Mouse (Mus musculus): ENCODE data around the gene Tas2r143.

Tas2r143 gene

DNA sequence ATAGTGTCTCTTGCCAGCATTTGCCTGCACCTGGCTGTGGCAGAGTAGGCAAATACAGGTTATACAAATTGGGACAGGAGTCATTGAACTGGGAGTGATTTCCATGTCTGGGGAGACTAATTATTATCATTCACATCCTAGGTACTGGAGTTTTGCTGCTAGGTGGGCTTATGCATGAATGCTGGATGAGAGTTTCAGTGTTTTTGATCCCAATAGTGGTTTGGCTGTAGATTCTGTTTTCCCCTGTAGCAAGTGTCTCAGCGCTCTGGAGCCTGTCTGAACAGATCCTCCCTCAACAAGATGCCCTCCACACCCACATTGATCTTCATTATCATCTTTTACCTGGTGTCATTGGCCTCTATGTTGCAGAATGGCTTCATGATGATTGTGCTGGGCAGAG lies at the start of gene Tas2r143:
TSS of gene Tas2r143 (plus strand) at position 301 of the 400 bp plus-strand sequence.
- DNase-seq (ENCODE audit: low spot score) = no peak

DNA sequence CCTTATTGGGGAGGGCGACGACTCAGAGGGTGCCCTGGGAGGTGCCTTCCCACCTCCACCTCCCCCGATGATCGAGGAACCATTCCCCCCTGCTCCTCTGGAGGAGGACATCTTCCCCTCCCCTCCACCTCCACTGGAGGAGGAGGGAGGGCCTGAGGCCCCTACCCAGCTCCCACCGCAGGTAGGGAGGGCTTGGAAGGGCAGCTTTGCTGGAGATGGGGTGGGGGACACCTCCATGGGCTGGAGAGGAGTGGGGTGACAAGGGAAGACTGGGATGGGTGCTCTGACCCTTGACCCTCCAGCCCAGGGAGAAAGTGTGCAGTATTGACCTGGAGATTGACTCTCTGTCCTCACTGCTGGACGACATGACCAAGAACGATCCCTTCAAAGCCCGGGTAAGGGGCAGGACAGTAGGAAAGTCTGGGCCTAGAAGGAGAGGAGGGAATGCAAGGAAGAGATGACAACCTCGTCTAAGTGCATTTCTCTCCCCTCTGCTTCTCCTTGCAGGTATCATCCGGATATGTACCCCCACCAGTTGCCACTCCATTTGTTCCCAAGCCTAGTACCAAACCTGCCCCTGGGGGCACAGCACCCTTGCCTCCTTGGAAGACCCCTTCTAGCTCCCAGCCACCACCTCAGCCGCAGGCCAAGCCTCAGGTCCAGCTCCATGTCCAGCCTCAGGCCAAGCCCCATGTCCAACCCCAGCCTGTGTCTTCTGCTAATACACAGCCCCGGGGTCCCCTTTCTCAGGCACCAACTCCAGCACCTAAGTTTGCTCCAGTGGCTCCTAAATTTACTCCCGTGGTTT lies 48.9 kb upstream of the Tas2r143 start:
- no peak for DNase-seq (ENCODE audit: low spot score)

DNA sequence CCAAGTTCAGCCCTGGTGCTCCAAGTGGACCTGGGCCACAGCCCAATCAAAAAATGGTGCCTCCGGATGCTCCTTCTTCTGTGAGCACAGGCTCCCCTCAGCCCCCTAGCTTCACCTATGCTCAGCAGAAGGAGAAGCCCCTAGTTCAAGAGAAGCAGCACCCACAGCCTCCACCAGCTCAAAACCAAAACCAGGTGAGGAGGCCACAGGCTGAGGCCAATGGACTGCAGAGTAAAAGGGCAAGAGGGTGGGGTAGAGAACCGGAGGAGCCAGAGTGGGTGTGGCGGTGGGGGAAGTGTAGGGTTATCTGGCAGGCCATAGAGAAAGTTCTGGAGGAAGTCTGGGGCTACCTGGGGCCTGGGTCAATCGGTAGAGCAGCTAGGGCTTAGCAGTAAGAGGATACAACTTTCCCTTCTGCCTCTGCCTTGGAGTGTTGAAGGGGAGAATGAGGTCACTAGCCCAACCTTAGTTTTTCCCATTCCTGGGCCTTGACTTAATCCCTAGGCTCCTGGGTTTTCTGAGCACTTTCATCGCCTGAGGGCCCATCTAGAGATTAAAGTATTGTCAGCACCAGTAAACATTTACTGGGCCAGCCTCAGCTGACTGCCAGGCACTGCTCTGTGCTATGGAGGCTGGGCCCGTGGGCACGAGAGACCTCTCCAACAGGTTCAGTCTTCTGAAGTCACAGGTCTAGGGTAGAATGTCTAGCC lies 48.1 kb upstream of the Tas2r143 start:
- no peak for DNase-seq (ENCODE audit: low spot score)

DNA sequence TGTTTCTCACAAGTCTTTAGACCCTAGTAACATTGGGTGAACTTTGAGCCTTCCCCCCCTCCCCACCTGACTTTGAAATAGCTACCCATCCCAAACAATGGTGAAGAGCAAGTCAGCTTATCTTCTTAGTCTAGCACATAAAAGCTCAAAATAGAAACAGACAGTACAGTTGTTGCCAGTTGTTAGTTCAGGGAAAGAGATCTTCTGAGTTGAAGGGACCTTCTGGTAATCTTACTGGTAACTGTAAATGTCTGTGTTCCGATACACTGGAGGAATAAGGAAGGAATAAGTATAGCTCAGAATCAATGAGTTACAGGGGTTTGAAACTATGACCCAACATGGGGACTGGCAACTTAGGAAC lies 47.6 kb upstream of the Tas2r143 start:
- no peak for DNase-seq (ENCODE audit: low spot score)

DNA sequence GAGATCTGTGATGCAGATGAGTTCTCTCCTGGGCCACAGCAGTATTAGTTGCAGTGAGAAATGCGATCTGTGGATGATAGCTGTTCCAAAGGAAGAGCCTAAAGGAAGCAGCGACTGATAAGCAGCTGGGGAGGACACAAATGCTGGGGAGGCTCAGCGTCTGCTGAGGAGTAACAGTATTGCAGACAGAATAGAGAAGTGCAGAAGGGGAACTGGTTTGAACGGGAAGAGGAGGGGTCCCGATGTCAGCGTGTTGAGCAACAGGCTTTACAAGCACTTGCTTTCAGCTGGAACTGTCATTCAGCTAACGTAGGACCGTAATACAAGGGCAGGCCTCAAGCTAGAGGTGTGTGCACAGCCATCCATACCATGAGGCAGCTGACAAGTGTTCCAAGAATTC lies 46.9 kb upstream of the Tas2r143 start:
- no peak for DNase-seq (ENCODE audit: low spot score)

DNA sequence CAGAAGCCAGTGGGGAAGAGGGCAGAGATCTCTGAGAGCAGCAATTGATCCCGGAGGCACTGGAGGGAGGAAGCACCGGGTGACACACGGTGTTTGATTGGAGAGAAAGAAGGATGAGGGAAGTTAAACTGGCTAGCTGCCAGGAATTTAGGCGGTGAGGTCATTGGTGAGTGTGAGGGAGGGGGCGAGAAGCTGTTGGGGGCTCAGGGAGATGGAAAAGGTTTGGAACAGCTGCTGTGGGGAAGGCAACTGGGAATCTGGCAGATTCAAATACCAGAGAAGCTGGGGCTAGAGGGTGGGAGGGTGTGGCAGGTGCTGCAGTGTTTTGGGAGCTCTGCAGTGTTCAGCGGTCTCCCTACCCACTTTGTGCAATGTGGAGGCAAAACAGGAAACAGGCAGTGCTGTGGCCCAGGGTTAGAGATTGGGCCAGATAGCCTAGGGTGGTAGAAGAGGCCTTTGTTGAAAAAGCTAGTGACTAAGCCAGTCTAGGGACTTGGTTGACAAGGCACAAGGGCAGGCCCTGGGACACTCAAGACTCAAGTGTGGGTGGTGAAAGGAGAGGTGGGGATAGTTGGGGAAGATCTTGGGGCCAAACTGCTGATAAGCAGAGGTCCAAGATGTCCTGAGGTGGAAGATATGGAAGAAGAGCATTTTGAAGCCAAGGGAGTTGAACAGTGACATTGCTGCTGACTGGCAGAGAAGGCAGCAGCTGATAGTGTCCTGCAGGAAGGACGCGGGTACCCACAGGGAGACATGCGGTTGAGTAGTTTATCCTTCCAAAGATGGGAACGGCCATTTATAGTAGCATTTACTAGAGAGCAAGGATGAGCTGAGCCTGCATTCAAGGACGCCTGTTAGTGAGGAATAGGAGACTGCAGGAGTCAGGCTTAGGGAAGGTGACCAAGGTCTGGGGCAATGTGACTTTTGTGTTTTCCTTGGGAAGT lies 45.7 kb upstream of the Tas2r143 start:
- DNase-seq (ENCODE audit: low spot score) = peak; percentile 48

- DNase-seq (ENCODE audit: low spot score) = no peak
Observed at GRCm38 (mm10) chr6:42355366-42355765, 44.7 kb upstream of the Tas2r143 start.

DNA sequence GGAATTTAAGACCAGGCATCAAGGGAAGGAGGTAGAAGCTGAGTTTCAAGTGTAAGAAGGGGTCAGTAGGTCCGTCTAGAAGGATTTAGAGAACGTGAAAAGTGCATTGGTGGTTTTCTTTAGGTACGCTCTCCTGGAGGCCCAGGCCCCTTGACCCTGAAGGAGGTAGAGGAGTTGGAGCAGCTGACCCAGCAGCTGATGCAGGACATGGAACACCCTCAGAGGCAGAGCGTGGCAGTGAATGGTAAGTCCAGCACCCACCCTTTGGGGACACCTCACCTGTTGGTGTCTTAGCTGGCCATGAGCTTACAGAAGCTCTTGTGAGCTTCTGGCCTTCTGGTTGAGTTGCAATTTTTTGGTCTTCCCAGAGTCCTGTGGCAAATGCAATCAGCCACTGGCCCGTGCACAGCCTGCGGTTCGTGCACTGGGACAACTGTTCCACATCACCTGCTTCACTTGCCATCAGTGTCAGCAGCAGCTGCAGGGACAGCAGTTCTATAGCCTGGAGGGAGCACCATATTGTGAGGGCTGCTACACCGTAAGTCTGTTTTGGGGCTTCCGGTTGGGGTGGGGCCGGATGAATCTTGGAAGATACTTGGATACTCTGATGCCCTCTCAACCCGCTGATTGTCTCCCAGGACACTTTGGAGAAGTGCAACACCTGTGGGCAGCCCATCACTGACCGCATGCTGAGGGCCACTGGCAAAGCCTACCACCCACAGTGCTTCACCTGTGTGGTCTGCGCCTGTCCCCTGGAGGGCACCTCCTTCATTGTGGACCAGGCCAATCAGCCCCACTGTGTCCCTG lies 44.0 kb upstream of the Tas2r143 start:
- no peak for DNase-seq (ENCODE audit: low spot score)

GRCm38 (mm10) chr6:42356913-42357312 lies 43.1 kb upstream of the Tas2r143 start:
- DNase-seq (ENCODE audit: low spot score) = no peak

DNA sequence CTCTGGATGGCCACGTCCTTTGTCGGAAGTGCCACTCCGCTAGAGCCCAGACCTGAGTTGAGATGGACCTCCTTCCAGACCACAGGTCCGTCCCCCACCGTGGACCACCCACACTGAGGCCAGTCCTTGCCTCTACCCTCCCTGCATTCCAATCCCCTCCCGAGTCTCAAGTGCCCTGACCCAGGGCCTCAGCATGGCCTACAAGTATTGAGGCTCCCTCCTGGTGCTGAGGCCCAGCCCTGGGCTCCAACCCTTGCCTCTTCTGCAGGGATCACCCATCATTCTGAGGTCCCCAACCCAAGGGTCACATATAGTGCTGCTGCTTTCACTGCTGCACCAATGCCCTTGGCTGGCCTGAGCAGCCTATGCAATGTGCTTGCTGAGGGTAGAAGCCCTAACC lies 42.1 kb upstream of the Tas2r143 start:
- DNase-seq (ENCODE audit: low spot score) = no peak

DNA sequence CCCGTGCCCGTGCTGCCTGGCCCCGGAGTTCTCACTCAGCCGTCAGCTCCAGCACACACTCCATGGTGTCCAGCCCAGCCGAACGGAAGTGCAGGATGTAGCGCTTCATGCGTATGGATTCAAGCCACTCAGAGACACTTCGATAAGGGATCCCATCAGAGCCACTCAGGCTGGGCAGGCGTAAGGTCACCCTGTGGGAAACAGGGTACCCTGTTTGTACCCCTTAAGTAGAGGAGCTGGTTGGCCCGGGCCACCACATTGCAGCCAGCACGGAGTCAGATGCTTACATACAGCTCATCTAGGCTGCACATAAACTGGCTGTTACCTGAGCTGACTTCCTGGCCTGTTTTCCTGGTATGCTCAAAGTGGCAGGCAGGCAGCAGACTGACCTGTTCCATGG lies 41.1 kb upstream of the Tas2r143 start:
- DNase-seq (ENCODE audit: low spot score) = no peak

DNA sequence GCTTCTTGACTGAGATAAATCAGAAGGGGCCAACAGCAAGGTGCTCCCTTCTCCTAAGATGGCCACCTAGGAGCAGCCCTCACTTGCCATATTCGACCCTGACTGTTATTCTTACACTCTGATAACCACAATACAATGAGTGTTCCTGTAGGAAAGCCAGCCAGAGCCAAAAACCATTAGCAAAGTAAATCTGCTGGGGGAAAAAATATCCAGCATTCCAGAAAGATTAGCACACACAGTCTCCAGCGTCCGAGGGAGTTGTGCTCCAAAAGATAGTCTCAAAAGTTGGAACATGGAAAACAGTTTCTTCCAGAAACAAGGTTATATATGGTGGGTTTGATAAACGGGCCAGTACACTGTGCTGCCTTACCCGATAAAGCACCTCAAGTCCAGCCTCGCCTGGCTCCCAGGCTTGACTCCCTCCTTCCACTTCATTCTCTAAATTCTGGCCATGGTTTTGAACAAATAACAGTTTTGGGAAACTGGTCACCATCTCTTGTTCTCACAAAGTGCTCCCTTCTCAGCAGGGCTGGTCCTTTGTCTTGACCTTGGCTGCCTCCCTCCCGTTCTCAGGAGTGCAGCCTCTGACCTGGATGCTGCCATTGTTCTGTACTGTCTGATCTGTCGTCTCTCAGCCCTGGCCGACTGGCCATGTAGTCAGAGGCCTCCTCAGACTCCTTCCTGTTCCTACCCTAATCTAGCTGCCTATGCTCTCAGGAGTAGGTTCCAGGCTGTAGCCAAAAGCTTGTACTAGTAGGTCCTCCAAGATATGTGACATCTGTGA lies 40.5 kb upstream of the Tas2r143 start:
- DNase-seq (ENCODE audit: low spot score) = no peak

GRCm38 (mm10) chr6:42360231-42360840 lies 39.7 kb upstream of the Tas2r143 start:
- no peak for DNase-seq (ENCODE audit: low spot score)

- no peak for DNase-seq (ENCODE audit: low spot score)
Observed at GRCm38 (mm10) chr6:42361041-42361895, 38.8 kb upstream of the Tas2r143 start.

- peak; percentile 68 for DNase-seq (ENCODE audit: low spot score)
Observed at GRCm38 (mm10) chr6:42362074-42362473, 38.0 kb upstream of the Tas2r143 start.

DNA sequence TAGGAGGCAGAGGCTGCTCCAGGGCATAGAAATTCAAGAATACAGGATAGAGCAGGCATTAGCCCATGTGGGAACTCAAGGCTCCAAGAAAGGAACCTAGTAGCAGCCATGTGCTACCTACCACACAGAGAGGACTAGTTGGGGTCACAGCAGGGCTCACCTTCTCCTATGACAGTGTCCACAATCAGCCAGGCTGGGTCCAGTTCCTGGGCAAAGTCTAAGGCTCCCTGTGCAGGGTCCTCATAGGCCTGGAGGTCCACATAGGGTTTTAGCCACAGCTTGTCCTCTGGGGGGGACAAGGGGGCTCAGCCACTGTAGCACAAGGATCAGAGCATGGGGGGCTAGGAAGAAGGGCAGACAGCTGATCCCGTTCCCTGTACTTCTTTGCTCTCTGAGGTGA lies 37.5 kb upstream of the Tas2r143 start:
- DNase-seq (ENCODE audit: low spot score) = no peak

DNA sequence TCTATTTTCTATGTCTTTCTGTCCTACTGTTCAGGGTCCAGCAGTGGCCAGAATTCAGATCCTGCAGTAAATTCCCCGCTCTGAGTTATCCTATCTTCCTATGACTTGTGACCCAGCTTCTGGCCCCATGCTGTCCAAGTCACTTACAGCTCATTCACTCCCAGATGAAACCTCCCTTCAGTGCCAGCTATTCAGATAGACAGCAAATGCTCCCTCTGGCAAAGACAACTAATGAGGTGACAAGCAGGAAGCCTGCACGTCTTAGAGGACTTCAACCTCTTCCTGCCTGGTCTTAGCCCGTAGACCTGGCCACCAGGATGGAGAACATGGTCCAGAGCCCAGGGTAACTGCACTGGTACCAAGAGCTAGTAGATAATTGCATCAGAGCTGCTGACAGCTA lies 37.1 kb upstream of the Tas2r143 start:
- DNase-seq (ENCODE audit: low spot score) = no peak

- DNase-seq (ENCODE audit: low spot score) = no peak
Observed at GRCm38 (mm10) chr6:42364066-42364465, 36.0 kb upstream of the Tas2r143 start.

DNA sequence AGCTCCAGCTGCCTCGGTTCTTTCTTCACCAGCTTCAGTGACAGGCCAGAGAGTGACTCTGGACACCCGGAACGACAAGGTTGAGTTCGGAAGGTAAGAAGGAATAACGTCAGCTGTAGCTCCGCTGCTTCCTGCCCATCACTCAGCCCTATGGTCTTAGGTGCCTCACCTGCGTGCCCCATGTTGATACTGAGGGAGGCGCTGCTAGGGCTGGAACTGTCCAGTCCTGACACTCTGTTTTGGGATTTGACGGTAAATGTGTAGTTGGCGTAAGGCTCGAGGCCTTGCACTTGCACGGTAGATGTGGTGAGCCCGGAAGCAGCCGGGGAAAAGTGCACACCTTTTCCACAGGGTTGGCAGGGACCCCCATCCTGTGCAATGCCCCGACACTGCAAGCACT lies 35.4 kb upstream of the Tas2r143 start:
- no peak for DNase-seq (ENCODE audit: low spot score)
